Mouse (Mus musculus): Measurements from ENCODE around the gene Eif4g1. TPM values are rescaled to one million over a fixed set of nuclear protein-coding genes. Genes with fewer than 3 reads are reported as not detected.

Eif4g1 gene
- polyA plus RNA-seq, 1 experiment from 2014 or later, result 129 TPM

DNA sequence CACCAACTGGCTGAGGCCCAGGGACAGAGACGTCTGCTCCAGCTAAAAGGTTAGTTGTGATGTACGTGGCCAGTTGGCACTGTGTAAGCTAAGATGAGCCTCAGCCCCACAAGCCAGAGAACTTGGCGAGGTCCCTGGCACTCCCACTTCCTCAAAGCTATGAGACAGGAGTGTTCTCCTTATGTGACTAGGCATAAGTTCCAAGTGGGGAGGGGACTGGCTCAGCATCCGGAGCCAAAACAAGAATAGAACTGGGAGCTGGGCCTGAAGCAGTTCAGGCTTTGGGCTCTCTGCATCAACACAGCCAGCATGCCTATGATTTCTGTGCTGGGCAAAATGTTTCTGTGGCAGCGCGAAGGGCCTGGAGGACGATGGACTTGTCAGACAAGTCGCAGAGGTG is 26.7 kb downstream of the Eif4g1 start:
- peak overlapping the region; percentile 45 for H3K4me3 ChIP-seq

DNA sequence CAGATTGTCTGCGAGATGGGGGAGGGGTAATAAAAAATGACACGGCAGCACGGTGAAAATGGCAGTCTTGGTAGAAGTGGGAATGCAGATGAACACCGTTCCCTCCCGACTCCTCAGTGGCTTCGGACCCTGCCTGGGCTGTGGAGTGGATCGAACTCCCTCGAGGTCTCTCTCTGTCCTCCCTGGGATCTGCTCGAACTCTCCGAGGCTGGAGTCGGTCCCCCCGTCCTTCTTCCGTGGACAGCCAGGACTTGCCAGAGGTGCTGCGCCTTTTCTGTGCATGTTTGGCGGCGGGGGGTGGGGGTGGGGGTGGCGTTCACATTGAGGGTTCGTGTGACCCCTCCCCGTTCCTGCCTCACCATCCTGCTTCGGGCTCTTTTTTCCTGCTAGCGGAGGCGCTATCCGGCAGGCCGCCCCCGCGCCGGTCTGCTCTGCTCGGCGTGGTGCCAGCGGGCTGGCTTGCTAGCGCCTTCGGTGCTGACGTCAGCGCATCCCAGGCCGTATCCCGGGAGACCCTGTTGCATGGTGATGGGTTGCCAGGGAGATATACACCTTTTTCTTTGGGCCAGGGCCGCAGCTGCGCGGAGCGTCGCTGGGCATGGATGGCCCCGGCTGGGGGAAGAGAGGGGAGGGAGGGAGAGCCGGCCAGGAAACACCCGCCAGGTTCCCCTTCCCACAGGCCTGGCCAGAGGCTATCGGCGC is 27.7 kb downstream of the Eif4g1 start:
- H3K36me3 ChIP-seq, result peaks cover 37% of the 10 kb centered on the region

More for the DNA sequence above, 26.7 kb downstream of the Eif4g1 start:
- H3K4me1 ChIP-seq, result peaks cover 39% of the 10 kb centered on the region
- no peak for ATAC-seq (ENCODE audit: extremely low read depth, insufficient number of reproducible peaks, low FRiP score, low TSS enrichment)
- H3K9me3 ChIP-seq, result no peaks in the 10 kb centered on the region
- peak overlapping the region; percentile 77 for H3K27ac ChIP-seq (replicated peaks)
- H3K4me2 ChIP-seq, result peak overlapping the region; percentile 69
- H3K27me3 ChIP-seq (replicated peaks), result peaks cover 8% of the 10 kb centered on the region
- peaks cover 42% of the 10 kb centered on the region for H3K36me3 ChIP-seq
- 61% methylated on average over 8 of the region's 8 CpGs for WGBS
- peak overlapping the region; percentile 76 for H3K9ac ChIP-seq

DNA sequence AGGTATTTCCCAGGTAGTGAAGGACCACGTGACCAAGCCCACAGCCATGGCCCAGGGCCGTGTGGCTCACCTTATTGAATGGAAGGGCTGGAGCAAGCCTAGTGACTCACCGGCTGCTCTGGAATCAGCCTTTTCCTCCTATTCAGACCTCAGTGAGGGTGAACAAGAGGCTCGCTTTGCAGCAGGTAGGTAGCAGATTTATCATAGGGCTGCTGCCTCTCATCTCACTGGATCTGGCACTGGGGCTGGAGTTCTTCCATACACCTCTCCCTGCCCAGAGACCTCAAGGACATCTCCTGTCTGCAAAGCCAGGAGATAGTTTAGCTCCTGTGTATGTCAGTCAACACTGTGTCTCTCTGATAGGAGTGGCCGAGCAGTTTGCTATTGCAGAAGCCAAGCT is 31.2 kb downstream of the Eif4g1 start:
- H3K27me3 ChIP-seq (replicated peaks), result peaks cover 8% of the 10 kb centered on the region
- H3K4me3 ChIP-seq, result no peak overlapping the region
- peaks cover 23% of the 10 kb centered on the region; the same call in 1 of the 2 replicates for H3K36me3 ChIP-seq
- peaks cover 45% of the 10 kb centered on the region for H3K4me1 ChIP-seq
- 65% methylated on average over 5 of the region's 5 CpGs for WGBS
- no peak overlapping the region for H3K27ac ChIP-seq (replicated peaks)
- no peak overlapping the region for H3K9ac ChIP-seq
- no peak for ATAC-seq (ENCODE audit: extremely low read depth, insufficient number of reproducible peaks, low FRiP score, low TSS enrichment)
- H3K4me2 ChIP-seq, result no peak overlapping the region
- H3K9me3 ChIP-seq, result no peaks in the 10 kb centered on the region

More for the DNA sequence above, 27.7 kb downstream of the Eif4g1 start:
- WGBS, result 3% methylated on average over 45 of the region's 46 CpGs
- Histone ChIP-seq H3K27me3 (replicated peaks) (peaks cover 8% of the 10 kb centered on the region), H3K4me2 (peak overlapping the region; percentile 69), H3K27ac (replicated peaks) (peak overlapping the region; percentile 77), H3K9me3 (no peaks in the 10 kb centered on the region), H3K4me3 (peak overlapping the region; percentile 45), H3K9ac (peak overlapping the region; percentile 76), H3K4me1 (peaks cover 39% of the 10 kb centered on the region)
- peak; percentile 20; the same call in 1 of the 2 replicates for ATAC-seq (ENCODE audit: extremely low read depth, insufficient number of reproducible peaks, low FRiP score, low TSS enrichment)

DNA sequence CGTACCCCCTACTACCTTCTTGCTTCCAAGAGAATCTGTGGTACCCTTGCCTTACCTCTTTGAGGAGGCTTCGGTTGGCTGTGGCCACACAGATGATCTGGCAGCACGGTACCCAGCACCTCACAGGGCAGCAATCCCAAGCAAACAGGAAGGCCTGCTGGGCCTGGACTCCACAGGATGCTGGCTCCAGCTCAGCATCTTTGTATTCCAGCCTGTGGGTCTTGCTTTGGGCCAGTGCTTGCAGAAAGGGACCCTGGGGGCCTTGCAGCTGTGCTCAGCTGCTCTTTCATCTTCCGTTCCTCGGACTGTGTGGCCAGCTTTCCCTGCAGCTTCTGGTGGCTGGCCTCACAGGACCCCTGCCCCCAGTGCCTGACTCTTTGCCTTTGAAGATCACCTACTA is 31.9 kb downstream of the Eif4g1 start:
- Histone ChIP-seq H3K4me1 (peaks cover 38% of the 10 kb centered on the region), H3K4me2 (no peak overlapping the region), H3K27me3 (replicated peaks) (peaks cover 8% of the 10 kb centered on the region), H3K9me3 (no peaks in the 10 kb centered on the region), H3K9ac (no peak overlapping the region), H3K4me3 (no peak overlapping the region), H3K36me3 (peaks cover 25% of the 10 kb centered on the region), H3K27ac (replicated peaks) (no peak overlapping the region)
- WGBS, result 60% methylated on average over 5 of the region's 5 CpGs
- ATAC-seq (ENCODE audit: extremely low read depth, insufficient number of reproducible peaks, low FRiP score, low TSS enrichment), result no peak

DNA sequence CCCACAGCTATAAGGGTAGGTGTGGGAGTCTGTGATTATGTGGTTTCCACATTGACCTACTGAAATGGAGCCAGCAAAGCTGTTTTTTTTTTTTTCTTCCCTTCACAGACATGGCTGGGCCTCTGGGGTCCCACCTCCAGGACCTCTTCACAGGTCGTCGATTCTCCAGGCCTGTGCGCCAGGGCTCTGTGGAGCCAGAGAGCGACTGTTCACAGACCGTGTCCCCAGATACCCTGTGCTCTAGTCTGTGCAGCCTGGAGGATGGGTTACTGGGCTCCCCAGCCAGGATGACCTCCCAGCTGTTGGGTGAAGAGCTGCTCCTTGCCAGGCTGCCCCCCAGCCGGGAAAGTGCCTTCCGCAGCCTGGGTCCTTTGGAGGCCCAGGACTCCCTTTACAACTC is 33.2 kb downstream of the Eif4g1 start:
- 61% methylated on average over 7 of the region's 7 CpGs for WGBS
- Histone ChIP-seq H3K27ac (replicated peaks) (no peak overlapping the region), H3K4me1 (peaks cover 26% of the 10 kb centered on the region), H3K4me2 (no peak overlapping the region), H3K9ac (peak overlapping the region; percentile 69), H3K4me3 (no peak overlapping the region), H3K9me3 (no peaks in the 10 kb centered on the region), H3K27me3 (replicated peaks) (peaks cover 3% of the 10 kb centered on the region; the same call in 1 of the 2 replicates), H3K36me3 (peaks cover 36% of the 10 kb centered on the region)
- ATAC-seq (ENCODE audit: extremely low read depth, insufficient number of reproducible peaks, low FRiP score, low TSS enrichment), result no peak

DNA sequence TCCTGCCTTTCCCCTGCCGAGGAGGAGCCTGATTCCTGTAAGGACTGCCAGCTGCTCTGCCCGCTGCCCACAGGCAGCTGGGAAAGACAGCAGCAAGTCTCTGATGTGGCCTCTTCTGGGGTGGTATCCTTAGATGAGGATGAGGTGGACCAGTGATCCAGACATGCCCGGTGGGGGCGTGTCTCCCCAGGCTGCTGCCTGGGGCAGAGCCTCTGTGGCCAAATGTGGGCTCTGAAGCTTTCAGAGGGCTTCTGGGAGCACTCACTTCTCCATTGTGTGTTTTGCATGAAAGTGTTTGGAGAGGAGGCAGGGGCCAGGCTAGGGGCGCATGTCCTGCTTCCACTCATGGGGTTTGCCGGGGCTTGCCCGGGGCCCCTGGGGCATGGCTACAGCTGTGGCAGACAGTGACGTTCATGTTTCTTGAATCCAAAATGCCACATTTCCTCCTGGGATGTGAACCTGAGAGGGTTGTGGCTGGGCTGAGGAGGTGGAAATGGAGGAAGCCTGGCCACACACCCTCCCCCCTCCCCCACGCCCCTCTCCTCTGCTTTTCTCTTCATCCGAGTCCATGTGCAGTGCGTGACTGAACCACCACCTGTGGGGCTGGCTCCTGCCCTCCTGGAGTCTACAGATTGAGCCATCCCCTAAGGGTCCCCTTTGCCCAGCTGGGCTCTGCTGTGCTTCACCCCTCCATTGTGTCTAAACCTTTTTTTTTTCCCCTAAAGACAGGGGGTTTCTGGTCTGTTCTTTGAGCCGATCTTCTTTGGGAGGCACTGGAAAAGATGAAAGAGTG is 33.8 kb downstream of the Eif4g1 start:
- Histone ChIP-seq H3K9me3 (no peaks in the 10 kb centered on the region), H3K4me2 (peak overlapping the region; percentile 13), H3K4me1 (peaks cover 21% of the 10 kb centered on the region), H3K36me3 (peaks cover 42% of the 10 kb centered on the region), H3K9ac (peak overlapping the region; percentile 69), H3K27me3 (replicated peaks) (no peaks in the 10 kb centered on the region), H3K27ac (replicated peaks) (no peak overlapping the region), H3K4me3 (no peak overlapping the region)
- no peak for ATAC-seq (ENCODE audit: extremely low read depth, insufficient number of reproducible peaks, low FRiP score, low TSS enrichment)
- 39% methylated on average over 12 of the region's 12 CpGs for WGBS

DNA sequence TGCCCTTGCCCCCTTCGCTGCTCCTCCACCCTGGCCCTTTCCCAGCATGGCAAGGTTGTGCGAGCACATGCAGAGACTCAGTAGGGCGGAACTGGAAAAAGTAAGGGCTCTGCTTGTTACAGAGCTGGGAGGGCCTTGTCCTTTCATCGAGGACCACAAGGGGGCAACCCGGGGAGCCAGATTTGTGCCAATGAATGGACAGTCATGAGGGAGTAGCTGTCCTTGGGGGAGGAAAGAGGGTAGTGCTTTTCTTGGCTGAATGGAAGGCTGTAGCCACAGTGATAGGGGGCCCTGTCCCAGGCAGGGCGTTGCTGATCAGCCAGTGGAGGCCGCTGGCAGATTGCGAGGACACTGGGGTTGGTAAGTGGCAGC is 34.4 kb downstream of the Eif4g1 start:
- ATAC-seq (ENCODE audit: extremely low read depth, insufficient number of reproducible peaks, low FRiP score, low TSS enrichment), result no peak
- Histone ChIP-seq H3K4me2 (peak overlapping the region; percentile 13), H3K4me3 (no peak overlapping the region), H3K4me1 (peaks cover 21% of the 10 kb centered on the region), H3K27ac (replicated peaks) (no peak overlapping the region), H3K36me3 (peaks cover 48% of the 10 kb centered on the region), H3K9ac (peak overlapping the region; percentile 69), H3K27me3 (replicated peaks) (no peaks in the 10 kb centered on the region), H3K9me3 (no peaks in the 10 kb centered on the region)
- WGBS, result 6% methylated on average over 8 of the region's 8 CpGs

DNA sequence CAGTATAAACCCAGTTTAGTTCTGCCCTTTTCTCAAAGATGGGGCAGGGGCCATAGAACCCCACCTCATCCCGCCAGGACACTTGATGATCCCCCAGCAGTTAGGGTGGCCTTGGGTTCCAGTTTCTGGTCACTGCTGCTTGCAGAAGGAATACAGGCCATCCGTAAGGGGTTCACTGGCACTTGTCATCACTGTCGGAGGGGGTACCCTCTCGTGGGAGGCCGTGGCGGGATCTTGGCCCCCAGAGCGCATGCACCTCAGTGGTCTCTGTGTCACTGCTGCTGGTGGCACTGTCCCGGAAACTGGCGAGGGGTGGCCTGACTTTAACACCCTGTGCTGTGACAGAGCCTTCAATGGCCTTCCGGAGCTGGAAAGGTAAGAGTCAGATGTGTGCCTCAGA is 35.0 kb downstream of the Eif4g1 start:
- ATAC-seq (ENCODE audit: extremely low read depth, insufficient number of reproducible peaks, low FRiP score, low TSS enrichment), result no peak
- Histone ChIP-seq H3K4me3 (no peak overlapping the region), H3K36me3 (peaks cover 54% of the 10 kb centered on the region), H3K4me2 (no peak overlapping the region), H3K27me3 (replicated peaks) (no peaks in the 10 kb centered on the region), H3K4me1 (peaks cover 21% of the 10 kb centered on the region), H3K9me3 (no peaks in the 10 kb centered on the region), H3K27ac (replicated peaks) (no peak overlapping the region), H3K9ac (no peak overlapping the region)
- 86% methylated on average over 10 of the region's 10 CpGs for WGBS

DNA sequence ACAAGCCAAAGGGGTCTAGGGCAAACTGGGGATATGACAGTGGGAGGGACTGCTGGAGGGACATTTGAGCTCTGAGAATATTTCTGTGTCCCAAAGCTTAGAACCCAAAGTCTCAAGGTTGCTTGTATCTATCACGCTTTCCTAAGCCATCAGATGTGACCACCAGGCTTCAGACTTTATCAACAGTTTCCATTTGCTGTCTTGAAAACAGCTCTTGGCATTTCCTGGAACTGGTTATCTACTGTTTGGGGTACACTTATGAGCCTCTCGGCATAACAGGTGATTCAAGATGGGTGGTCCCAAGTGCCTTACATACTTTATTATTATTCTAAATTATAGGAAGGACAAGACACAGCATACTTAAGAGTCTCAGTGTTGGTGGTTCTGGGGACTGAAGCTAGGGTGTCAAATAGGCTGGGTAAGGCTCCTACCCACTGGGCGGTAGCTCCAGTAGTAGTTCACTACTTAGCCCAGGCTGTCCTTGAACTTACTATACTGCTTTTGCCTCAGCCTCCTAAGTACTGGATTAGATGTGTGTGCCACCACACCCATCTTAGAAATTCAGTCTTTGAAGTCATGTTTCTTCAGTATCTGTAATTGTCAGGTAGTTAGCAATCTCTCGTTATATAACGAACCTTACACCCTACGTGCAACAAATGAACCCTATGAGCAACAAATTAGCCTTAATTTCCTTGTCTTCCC is 35.7 kb downstream of the Eif4g1 start:
- WGBS, result 86% methylated on average over 6 of the region's 6 CpGs

DNA sequence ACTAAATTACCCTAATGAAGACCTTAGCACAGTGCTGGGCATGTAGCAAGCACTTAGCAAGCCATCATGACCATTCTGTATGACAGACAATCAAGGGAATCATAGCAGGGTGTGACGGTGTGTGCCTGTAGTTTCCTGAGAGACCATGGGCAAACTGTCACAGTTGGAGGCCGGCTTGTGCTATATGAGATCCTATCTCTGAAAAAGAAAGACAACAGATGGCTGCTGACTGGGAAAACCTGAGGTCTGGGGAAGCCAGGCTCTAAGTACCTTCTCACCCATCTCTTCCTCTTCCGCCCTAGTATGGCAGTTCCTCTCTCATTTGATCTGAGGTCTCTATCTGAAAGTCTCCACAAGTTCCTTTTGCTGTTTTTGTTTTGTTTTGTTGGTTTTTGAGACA is 37.7 kb downstream of the Eif4g1 start:
- Histone ChIP-seq H3K4me2 (no peak overlapping the region), H3K9me3 (no peaks in the 10 kb centered on the region), H3K27ac (replicated peaks) (no peak overlapping the region), H3K4me1 (peaks cover 21% of the 10 kb centered on the region), H3K27me3 (replicated peaks) (no peaks in the 10 kb centered on the region), H3K4me3 (no peak overlapping the region), H3K36me3 (peaks cover 55% of the 10 kb centered on the region), H3K9ac (no peak overlapping the region)
- ATAC-seq (ENCODE audit: extremely low read depth, insufficient number of reproducible peaks, low FRiP score, low TSS enrichment), result no peak
- WGBS, result 65% methylated on average over 3 of the region's 3 CpGs

More for the DNA sequence above, 35.7 kb downstream of the Eif4g1 start:
- ATAC-seq (ENCODE audit: extremely low read depth, insufficient number of reproducible peaks, low FRiP score, low TSS enrichment), result no peak
- H3K27ac ChIP-seq (replicated peaks), result no peak overlapping the region
- no peaks in the 10 kb centered on the region for H3K27me3 ChIP-seq (replicated peaks)
- no peaks in the 10 kb centered on the region for H3K9me3 ChIP-seq
- H3K4me1 ChIP-seq, result peaks cover 21% of the 10 kb centered on the region
- peaks cover 59% of the 10 kb centered on the region for H3K36me3 ChIP-seq
- H3K4me3 ChIP-seq, result no peak overlapping the region
- H3K9ac ChIP-seq, result no peak overlapping the region
- H3K4me2 ChIP-seq, result no peak overlapping the region

DNA sequence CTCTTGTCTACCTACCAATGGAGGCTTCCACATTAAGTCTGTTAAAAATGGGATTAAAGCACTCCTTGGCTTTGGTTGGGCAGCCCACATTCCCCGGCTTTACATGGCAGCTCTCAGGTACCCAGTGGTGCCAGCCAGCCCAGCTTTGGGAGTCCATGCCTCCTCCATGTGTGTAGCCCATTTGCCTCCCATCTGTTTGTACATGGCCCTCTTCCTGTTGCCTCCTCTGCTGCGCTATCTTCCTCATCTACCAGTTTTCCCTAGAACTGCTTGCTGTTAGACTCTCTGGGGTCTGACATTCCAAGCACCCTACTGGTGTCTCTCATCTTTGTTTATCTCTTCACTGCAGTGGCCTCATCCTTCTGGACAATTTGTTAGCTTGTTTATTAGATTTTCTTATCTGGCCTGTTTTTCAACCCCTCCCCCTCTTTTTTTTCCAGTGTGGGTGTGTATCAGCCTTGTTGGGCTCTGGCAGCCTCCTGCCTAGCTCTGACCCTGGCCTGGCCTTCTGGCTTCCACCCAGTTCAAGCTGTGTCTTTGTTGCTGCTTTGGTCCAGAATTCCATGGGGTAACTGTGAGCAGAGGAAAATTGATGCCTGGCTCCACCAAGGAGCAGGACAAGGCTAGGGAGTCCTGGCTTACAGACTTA is 38.4 kb downstream of the Eif4g1 start:
- no peak overlapping the region for H3K27ac ChIP-seq (replicated peaks)
- H3K36me3 ChIP-seq, result peaks cover 62% of the 10 kb centered on the region
- H3K27me3 ChIP-seq (replicated peaks), result no peaks in the 10 kb centered on the region
- 72% methylated on average over 2 of the region's 2 CpGs for WGBS
- no peak overlapping the region for H3K4me2 ChIP-seq
- H3K9ac ChIP-seq, result no peak overlapping the region
- no peak overlapping the region for H3K4me3 ChIP-seq
- ATAC-seq (ENCODE audit: extremely low read depth, insufficient number of reproducible peaks, low FRiP score, low TSS enrichment), result no peak
- H3K4me1 ChIP-seq, result peaks cover 18% of the 10 kb centered on the region
- no peaks in the 10 kb centered on the region for H3K9me3 ChIP-seq
